ENCODE assay signal across 18 mouse cellular contexts in the genomic region with DNA sequence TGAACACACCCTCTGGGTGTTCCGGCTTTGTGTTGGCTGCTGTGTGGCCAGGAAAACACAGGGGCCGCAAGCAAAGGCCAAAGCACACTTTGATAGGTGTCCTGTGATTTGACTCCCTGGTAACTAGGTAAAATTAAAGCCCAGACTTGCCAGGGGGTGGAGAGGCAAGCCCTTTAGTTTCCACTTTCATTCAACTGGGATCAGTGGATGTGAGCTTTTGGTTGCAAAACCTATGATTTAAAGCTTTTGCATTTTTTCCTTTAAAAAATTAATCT.
A peak's percentile ranks its signal among the peaks of the same experiment; 100 is the strongest.
DNase-seq lines count a peak whose midpoint lies in the region; ATAC-seq and TF ChIP-seq lines count a peak whose summit lies in the region.
"Had no signal": no experiment of that assay in that cellular context is flagged by ENCODE, and none has a peak within 500 bp of the region (broad histone marks: within the 10 kb centered on the region; RNA-seq: fewer than 3 reads in every experiment).

No protein-coding gene starts in this region.

- H3K27me3 ChIP-seq in liver, adult 2 months (ENCODE audit: control insufficient read depth, insufficient read depth, low read length) = no peaks in the 10 kb centered on the region
- no peaks in the 10 kb centered on the region for H3K27me3 ChIP-seq in stomach, postnatal 0 days (ENCODE audit: control insufficient read depth, insufficient read depth, low read length)
- H3K27me3 ChIP-seq in limb, embryonic 10.5 days (ENCODE audit: low read depth, poor library complexity, severe bottlenecking) = no peaks in the 10 kb centered on the region
- H3K27me3 ChIP-seq in midbrain, embryonic 15.5 days (replicated peaks) = no peaks in the 10 kb centered on the region
- H3K27me3 ChIP-seq: embryonic facial prominence, embryonic 13.5 days; hindbrain, embryonic 13.5 days; midbrain, embryonic 13.5 days had no signal

- TF ChIP-seq EP300 in stomach, postnatal 0 days (optimal IDR thresholded peaks at IDR 0.05) = no peak

- H3K79me2 ChIP-seq in liver, adult 2 months (ENCODE audit: control insufficient read depth, insufficient read depth, low read length) = no peaks in the 10 kb centered on the region; the same call in 1 of the 2 replicates

- no peak for DNase-seq in gastrocnemius, adult 2 months
- DNase-seq in gastrocnemius, postnatal 4 days (ENCODE audit: low spot score in 2 of 2) = no peak
- no peak for DNase-seq in liver, adult 2 months (ENCODE audit: extremely low read depth, low read depth, low spot score)
- DNase-seq in liver = no peak
- peak; percentile 33 for DNase-seq in kidney, postnatal 14 days
- no peak for DNase-seq in stomach, postnatal 0 days (ENCODE audit: low spot score)
- no peak for DNase-seq in limb, embryonic 10.5 days (ENCODE audit: low spot score)
- DNase-seq: cerebellum, adult 9-11 months; gastrocnemius, postnatal 10 days; heart, postnatal 14 days; left cerebral cortex, postnatal 4 days; lung, embryonic 14.5 days; right cerebral cortex, adult 18-20 months had no signal

- peak overlapping the region; percentile 41 for H3K27ac ChIP-seq in gastrocnemius, adult 2 months
- peak overlapping the region; percentile 99 for H3K27ac ChIP-seq in liver, adult 2 months (replicated peaks; ENCODE audit: insufficient read depth, low read depth, low read length)
- no peak overlapping the region for H3K27ac ChIP-seq in stomach, postnatal 0 days (replicated peaks)
- H3K27ac ChIP-seq in limb, embryonic 10.5 days = no peak overlapping the region
- no peak overlapping the region for H3K27ac ChIP-seq in midbrain, embryonic 15.5 days
- H3K27ac ChIP-seq: embryonic facial prominence, embryonic 13.5 days; heart, embryonic 10.5 days; hindbrain, embryonic 13.5 days; midbrain, embryonic 13.5 days had no signal

- no peak for TF ChIP-seq POLR2A in liver, adult 2 months (IDR thresholded peaks at IDR 0.05; ENCODE audit: extremely low read depth, insufficient read depth, low read length)

- peaks cover 24% of the 10 kb centered on the region for H3K4me1 ChIP-seq in liver, adult 2 months (ENCODE audit: control insufficient read depth, insufficient read depth, low read length)
- H3K4me1 ChIP-seq in stomach, postnatal 0 days (replicated peaks; ENCODE audit: control insufficient read depth, insufficient read depth) = no peaks in the 10 kb centered on the region
- H3K4me1 ChIP-seq in limb, embryonic 10.5 days = peaks cover 26% of the 10 kb centered on the region
- H3K4me1 ChIP-seq in midbrain, embryonic 15.5 days = 0 out of 2 replicates have a peak, but pooled peaks cover 2% of the 10 kb centered on the region
- H3K4me1 ChIP-seq: embryonic facial prominence, embryonic 13.5 days; hindbrain, embryonic 13.5 days had no signal

- WGBS in liver, adult 2 months = 27% methylated on average over 2 of the region's 2 CpGs
- whole genome bisulfite sequencing in stomach, postnatal 0 days = 71% methylated on average over 2 of the region's 2 CpGs
- WGBS in limb, embryonic 10.5 days = 78% methylated on average over 2 of the region's 2 CpGs
- 87% methylated on average over 2 of the region's 2 CpGs for WGBS in midbrain, embryonic 15.5 days

- no peaks in the 10 kb centered on the region for H3K36me3 ChIP-seq in liver, adult 2 months (ENCODE audit: control insufficient read depth, insufficient read depth, low read length)
- no peaks in the 10 kb centered on the region for H3K36me3 ChIP-seq in stomach, postnatal 0 days (ENCODE audit: control insufficient read depth, insufficient read depth, low read length)
- no peaks in the 10 kb centered on the region for H3K36me3 ChIP-seq in limb, embryonic 10.5 days
- no peaks in the 10 kb centered on the region for H3K36me3 ChIP-seq in midbrain, embryonic 15.5 days (replicated peaks)
- H3K36me3 ChIP-seq: embryonic facial prominence, embryonic 13.5 days; heart, embryonic 10.5 days; hindbrain, embryonic 13.5 days; midbrain, embryonic 13.5 days had no signal

- intact Hi-C loops in gastrocnemius, adult 2 months (cut with DNase I) = no loop called here

- no peaks in the 10 kb centered on the region for H3K9me3 ChIP-seq in stomach, postnatal 0 days (ENCODE audit: control insufficient read depth, low read length)
- no peaks in the 10 kb centered on the region for H3K9me3 ChIP-seq in limb, embryonic 10.5 days (replicated peaks)
- H3K9me3 ChIP-seq in midbrain, embryonic 15.5 days = no peaks in the 10 kb centered on the region
- H3K9me3 ChIP-seq: embryonic facial prominence, embryonic 13.5 days; heart, embryonic 10.5 days; hindbrain, embryonic 13.5 days; midbrain, embryonic 13.5 days had no signal

- no peak overlapping the region for H3K4me2 ChIP-seq in stomach, postnatal 0 days (replicated peaks; ENCODE audit: low read depth)
- no peak overlapping the region for H3K4me2 ChIP-seq in midbrain, embryonic 15.5 days
- H3K4me2 ChIP-seq: embryonic facial prominence, embryonic 13.5 days; hindbrain, embryonic 13.5 days; lung, embryonic 14.5 days; midbrain, embryonic 13.5 days had no signal

- TF ChIP-seq CTCF in gastrocnemius, adult 2 months (IDR thresholded peaks at IDR 0.05) = no peak
- no peak for TF ChIP-seq CTCF in liver, adult 2 months (IDR thresholded peaks at IDR 0.05; ENCODE audit: low read depth, low read length)
- TF ChIP-seq CTCF in stomach, postnatal 0 days (IDR thresholded peaks at IDR 0.05; ENCODE audit: low read depth) = no peak

- 0 out of 2 replicates have a peak, but pooled peaks have one; percentile 8 for ATAC-seq in stomach, postnatal 0 days (ENCODE audit: low FRiP score, low TSS enrichment)
- ATAC-seq in midbrain, embryonic 15.5 days (replicated peaks) = no peak
- ATAC-seq: midbrain, embryonic 13.5 days had no signal

- H3K9ac ChIP-seq in liver, adult 2 months (ENCODE audit: low read depth, low read length) = peak overlapping the region; percentile 3; the same call in 1 of the 2 replicates
- H3K9ac ChIP-seq in stomach, postnatal 0 days (ENCODE audit: low read length) = no peak overlapping the region
- H3K9ac ChIP-seq in midbrain, embryonic 15.5 days = no peak overlapping the region
- H3K9ac ChIP-seq: embryonic facial prominence, embryonic 13.5 days; hindbrain, embryonic 13.5 days; lung, embryonic 14.5 days; midbrain, embryonic 13.5 days had no signal

- H3K4me3 ChIP-seq in gastrocnemius, adult 2 months = no peak overlapping the region
- H3K4me3 ChIP-seq in liver, adult 2 months (ENCODE audit: insufficient read depth, low read depth, low read length) = no peak overlapping the region
- H3K4me3 ChIP-seq in stomach, postnatal 0 days (ENCODE audit: low read depth, low read length) = no peak overlapping the region
- H3K4me3 ChIP-seq in limb, embryonic 10.5 days = no peak overlapping the region
- no peak overlapping the region for H3K4me3 ChIP-seq in midbrain, embryonic 15.5 days
- H3K4me3 ChIP-seq: embryonic facial prominence, embryonic 13.5 days; heart, embryonic 10.5 days; hindbrain, embryonic 13.5 days; midbrain, embryonic 13.5 days had no signal

Comparison
In these comparisons a context has a peak if more than half of its experiments do, and no peak if none do; other contexts are left out.
1. H3K27ac ChIP-seq: peak in gastrocnemius, adult 2 months (single experiment) and liver, adult 2 months (single experiment); none in stomach, postnatal 0 days (single experiment), limb, embryonic 10.5 days (single experiment) and midbrain, embryonic 15.5 days (single experiment).